Mouse (Mus musculus): Measurements from ENCODE around the gene Asb17.
A peak's percentile ranks its signal among the peaks of the same experiment; 100 is the strongest.
"Not testable (repeated sequence)": the region's sequence is repeated elsewhere in the genome, so short reads cannot be mapped to it uniquely, and the experiment has no call there.

The Asb17 gene

DNA sequence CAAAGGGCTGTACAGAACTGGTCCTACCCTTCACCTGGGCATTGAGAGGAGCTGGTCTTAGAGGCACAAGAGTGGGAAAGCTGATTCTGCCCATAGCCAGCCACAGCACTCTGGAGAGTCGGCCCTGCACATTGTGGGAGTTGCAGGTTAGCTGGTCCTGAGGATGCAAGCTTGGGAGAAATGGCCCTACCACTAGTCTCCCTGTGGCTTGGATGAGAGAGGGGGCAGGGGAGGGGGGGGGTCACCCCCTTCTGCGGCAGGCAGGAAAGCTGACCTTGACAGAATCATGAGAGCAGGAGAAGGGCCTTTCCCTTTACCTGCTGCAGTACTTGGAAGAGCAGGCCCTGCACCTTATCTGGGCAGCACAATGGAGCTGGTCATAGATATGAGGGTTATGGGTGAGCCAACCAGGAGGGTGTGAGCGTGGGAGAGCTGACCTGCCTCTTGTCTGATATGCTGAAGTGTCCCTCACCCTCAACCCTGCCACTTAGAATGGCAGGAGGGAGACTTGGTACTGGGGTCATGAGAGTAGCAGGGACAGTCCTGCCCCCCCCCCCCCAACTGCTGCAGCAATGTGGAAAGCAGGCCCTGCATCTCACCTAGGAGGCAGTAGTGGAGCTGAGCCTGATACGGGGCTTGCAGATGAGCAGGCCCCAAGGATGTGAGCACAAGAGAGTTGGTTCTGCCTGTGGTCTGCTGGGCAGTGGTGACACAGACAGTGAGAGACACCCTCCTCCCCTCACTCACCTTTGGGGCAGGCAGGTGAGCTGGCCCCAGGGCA lies 11.9 kb upstream of the Asb17 start:
- DNase-seq (ENCODE audit: low spot score) = no peak

DNA sequence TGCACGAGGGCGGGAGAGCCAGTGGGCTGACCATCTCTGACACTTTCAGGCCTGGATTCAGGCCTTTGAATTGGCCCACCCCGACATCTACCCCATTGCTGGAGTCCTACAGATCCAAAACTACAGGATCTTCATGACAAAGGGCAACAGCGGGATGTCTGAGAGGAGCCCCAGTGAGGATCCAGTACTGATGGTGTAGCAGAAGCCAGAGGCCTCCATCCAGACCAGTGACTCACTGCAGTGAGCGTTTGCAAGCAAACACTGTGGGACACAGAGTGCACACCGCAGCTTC lies 11.4 kb upstream of the Asb17 start:
- no peak for DNase-seq (ENCODE audit: low spot score)

- no peak for DNase-seq (ENCODE audit: low spot score)
These were observed 9.9 kb upstream of the Asb17 start for GRCm38 (mm10) chr3:153834071-153834470.

DNA sequence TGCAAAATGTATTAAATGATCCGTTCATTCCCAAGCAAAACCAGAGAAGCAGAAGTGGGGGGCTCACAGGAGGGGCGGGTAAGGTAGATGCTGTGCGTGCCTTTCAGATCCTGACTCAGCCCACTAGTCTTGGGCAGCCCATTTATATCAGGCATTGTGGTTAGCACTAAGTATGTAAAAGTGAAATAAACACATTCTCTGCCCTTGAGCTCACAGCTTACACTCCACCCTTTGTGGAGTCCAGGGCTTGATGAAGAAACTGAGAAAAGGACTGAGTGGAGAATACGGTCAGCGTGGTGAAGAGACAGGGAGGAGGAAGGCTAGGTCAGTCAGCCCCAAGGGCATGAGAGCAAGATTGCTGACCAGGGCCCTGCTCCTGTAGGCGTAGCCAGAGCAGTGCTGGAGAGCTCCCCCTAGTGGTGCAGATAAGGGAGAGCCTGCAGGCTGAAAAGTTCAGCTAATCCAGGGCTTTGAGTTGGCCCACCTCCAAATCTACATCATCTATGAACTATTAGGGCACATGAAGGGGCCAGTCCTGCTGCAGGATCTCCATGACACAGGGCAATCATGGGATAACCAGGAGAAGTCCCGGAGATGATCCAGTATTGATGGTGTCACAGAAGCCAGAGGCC lies 8.4 kb upstream of the Asb17 start:
- DNase-seq (ENCODE audit: low spot score) = peak; percentile 40

GRCm38 (mm10) chr3:153836316-153836715 lies 7.7 kb upstream of the Asb17 start:
- DNase-seq (ENCODE audit: low spot score) = no peak

DNA sequence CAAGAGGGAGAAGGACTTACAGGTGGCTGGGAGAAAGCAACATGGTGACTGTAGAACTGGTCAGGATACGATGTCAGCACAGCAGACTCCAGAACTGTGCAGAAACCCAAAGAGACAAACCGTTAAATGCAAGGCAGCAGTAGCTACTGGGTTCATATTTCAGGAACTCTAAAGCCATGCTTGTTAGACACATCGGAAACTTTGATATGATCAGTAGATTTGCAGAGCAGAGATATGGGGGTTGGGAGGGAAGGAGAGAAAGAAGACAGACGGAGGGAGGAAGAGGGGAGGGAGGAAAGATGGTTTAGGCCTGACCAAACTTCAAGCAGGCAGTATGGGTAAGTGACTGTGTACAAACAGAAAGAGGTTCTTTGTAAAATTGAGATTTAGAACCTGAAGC lies 6.4 kb upstream of the Asb17 start:
- DNase-seq (ENCODE audit: low spot score) = no peak

- no peak for DNase-seq (ENCODE audit: low spot score)
These were observed 748 bp downstream of the Asb17 start for GRCm38 (mm10) chr3:153844757-153845156.

DNA sequence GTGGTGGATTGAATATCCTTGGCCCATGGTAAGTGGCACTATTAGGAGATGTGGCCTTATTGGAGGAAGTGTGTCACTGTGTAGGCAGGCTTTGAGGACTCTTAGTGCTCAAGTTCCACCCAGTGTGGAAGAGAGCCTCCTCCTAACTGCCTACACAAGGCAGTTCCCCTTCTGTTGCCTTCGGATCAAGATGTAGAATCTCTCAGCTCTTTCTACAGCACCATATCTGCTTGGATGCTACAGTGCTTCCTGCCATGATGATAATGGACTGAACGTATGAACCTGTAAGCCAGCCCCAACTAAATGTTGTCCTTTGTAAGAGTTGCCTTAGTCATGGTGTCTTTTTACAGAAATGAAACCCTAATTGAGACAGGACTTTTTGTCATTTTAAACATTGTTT lies 1.5 kb downstream of the Asb17 start:
- DNase-seq (ENCODE audit: low spot score) = no peak

DNA sequence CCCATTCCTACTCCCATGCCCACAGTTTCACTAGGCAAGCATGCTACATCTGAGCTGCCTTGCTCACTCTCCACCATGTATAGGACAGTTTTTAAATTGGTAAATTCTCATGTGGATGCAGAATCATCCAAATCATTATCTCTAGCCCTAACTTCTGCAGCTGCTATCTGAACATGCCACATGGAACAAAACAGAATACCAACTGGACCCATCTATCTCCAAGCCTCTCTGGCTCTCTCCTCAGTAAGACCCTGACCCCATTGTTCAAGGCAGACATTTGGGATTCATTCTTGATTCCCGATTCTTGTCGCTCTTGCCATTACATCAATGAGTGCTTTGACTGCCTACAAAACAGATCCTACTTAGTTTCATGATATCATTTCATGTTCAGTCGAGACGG lies 2.1 kb downstream of the Asb17 start:
- no peak for DNase-seq (ENCODE audit: low spot score)

- no peak for DNase-seq (ENCODE audit: low spot score)
These were observed 3.3 kb downstream of the Asb17 start for GRCm38 (mm10) chr3:153847207-153847733.

- peak; percentile 6 for DNase-seq (ENCODE audit: low spot score)
These were observed 5.5 kb downstream of the Asb17 start for GRCm38 (mm10) chr3:153849368-153850015.

- DNase-seq (ENCODE audit: low spot score) = no peak
These were observed 6.8 kb downstream of the Asb17 start for GRCm38 (mm10) chr3:153850759-153851158.

DNA sequence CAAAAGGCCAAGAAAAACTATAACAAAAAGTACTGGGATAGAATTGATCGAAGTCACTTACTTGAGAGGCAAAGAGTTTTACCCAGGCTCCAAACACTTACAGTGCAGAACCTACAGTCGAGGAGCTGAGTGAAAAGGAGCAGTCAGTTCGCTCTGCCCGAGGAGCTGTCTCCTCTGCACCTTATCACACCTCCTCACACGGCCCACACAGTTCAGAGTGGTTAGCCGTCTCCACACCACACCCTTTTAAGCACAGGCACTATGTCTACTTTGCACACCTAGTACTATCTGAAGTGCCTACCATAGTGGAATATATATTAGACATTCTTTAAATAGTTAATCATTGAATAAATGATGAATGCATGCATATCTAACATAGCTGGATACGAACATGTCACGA lies 8.3 kb downstream of the Asb17 start:
- no peak for DNase-seq (ENCODE audit: low spot score)

DNA sequence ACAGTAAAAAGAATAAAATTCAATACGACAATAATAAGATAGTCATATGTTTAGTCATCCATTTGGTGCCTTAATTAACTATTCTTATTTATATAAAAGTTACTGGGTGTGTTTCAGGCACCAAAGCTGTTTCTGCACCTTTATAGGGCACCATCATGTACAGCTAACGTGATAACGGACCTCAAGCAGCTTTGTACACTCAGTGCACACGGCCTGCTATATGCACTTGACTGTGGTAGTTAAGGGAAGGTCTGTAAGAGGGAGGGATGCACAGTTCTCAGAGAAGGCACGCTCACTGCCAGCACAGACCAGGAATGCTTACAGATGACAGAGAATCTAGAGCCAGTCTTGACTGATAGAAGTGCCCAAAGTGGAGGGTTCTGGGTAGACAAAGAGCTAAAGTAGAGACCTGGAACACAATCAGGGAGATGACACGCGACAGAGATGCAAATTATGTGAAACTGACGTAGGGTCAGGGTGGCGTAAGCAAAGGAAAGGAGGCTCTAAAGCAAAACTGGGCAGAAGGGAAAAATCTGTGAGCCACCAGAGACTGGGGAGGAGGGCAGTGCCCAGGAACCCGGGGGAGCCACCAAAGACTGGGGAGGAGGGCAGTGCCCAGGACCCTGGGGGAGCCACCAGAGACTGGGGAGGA lies 14.5 kb downstream of the Asb17 start:
- DNase-seq (ENCODE audit: low spot score) = no peak

GRCm38 (mm10) chr3:153860392-153860791 lies 16.4 kb downstream of the Asb17 start:
- not testable (repeated sequence) for DNase-seq (ENCODE audit: low spot score)

- peak; percentile 36 for DNase-seq (ENCODE audit: low spot score)
These were observed 19.8 kb downstream of the Asb17 start for GRCm38 (mm10) chr3:153863816-153864215.

GRCm38 (mm10) chr3:153864636-153865429 lies 20.8 kb downstream of the Asb17 start:
- no peak for DNase-seq (ENCODE audit: low spot score)

DNA sequence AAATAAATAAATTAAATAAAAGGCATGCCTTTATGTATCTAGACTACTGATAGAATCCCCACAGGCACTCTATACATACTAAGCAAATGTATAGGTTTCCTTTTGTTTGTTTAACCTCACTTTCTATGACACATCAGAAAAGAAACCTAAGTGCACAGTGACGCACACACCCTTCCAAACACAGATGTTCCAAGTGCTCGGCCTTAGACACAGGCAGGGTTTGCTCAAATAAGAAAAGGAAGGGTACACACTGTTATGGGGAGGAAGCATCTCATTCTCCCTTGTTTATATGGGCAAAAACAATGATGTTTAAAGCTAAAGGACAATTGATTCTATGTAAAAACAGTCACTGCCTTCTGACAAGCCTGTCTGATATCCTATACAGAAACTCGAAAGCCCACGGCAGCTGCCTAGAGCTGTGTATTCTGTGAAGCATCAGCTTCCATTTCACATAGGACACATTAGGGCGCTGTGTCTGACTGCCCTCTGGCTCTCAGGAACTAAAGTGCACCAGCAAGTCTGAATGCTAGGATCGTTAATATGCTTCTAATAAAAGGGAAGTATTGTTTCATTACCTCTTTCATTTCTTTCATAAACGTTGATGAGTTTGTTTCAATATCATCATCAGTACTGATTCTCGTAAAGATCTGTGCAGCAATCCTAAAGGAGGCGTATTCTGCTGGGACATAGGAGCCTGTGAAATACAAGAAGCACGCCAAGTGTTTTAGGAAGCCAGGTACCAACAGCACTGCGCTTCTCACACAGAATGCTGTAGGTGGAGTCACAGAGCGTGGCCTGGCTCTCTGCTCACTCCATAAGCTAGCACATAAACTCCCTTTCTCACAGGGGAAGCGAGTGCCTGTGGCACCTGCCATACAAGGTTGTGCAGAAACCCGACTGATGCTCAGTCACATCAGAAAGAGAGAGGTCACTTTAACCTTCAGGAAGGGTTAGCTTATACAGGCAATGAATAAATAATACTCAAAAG lies 23.4 kb downstream of the Asb17 start:
- DNase-seq (ENCODE audit: low spot score) = no peak

GRCm38 (mm10) chr3:153871396-153871795 lies 27.4 kb downstream of the Asb17 start:
- no peak for DNase-seq (ENCODE audit: low spot score)

DNA sequence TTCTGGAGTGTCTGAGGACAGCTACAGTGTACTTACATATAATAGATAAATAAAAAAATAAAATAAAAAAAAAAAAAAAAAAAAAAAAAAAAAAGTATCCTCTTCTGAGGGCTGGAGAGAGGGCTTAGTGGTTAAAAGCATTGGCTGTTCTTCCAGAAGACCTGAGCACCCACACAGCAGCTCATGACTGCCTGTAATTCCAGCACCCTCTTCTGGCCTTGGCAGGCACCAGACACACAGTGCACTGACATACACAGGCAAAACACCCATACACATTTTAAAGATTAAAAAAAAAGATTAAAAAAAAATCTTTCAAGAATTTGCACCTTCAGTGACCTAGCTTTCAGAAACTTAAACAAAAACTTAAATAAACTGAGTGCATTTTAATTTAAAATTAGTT lies 42.3 kb downstream of the Asb17 start:
- no peak for DNase-seq (ENCODE audit: low spot score)

DNA sequence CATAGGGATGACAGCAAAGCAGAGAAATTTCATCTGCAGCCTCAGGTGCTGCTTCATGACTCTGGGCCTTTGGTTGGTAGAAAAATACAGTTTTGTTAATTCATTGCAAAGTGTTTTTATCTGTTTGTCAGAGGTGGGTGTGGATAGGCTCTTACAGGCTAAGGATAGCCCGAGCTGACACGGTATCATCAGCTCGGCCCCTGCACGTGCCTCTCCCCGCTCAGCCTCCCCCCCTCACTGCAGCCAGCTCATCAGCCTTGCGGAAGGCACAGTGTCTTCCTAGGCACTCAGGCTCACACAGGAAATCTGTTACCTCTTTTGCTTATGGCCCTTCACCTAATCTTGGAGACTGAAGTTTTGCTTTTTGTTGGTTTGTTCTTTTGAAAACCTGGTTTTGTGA lies 44.1 kb downstream of the Asb17 start:
- DNase-seq (ENCODE audit: low spot score) = no peak

Data from T-cell, adult 2 months (primary cell).